Mouse (Mus musculus) heart, embryonic 10.5 days (tissue): ENCODE measurements around the gene Tst. TPM values are rescaled to one million over a fixed set of nuclear protein-coding genes. Genes with fewer than 3 reads are reported as not detected.

Experiments used
- DNase-seq: peaks from one replicate; pipeline ENCODE4 v3.0.0-alpha.2; 2017; ENCODE audit warnings: low spot score
- H3K27ac ChIP-seq: fragments of 300-500 bp; sonication (generic); 2 replicates; pipeline ENCODE4 v1.5.1; 2016; ENCODE audit warnings: mild to moderate bottlenecking
- H3K27me3 ChIP-seq: fragments of 300-500 bp; sonication (generic); 2 replicates; pipeline ENCODE4 v1.6.1; 2016; ENCODE audit warnings: mild to moderate bottlenecking; ENCODE audit not compliant: poor library complexity, insufficient read depth, severe bottlenecking
- H3K36me3 ChIP-seq: fragments of 300-500 bp; sonication (generic); 2 replicates; pipeline ENCODE4 v1.6.1; 2016; ENCODE audit warnings: mild to moderate bottlenecking, moderate library complexity
- H3K4me1 ChIP-seq: fragments of 300-500 bp; sonication (generic); 2 replicates; pipeline ENCODE4 v1.6.1; 2016; ENCODE audit warnings: mild to moderate bottlenecking
- H3K4me3 ChIP-seq: fragments of 300-500 bp; sonication (generic); 2 replicates; pipeline ENCODE4 v1.5.1; 2016; ENCODE audit warnings: mild to moderate bottlenecking, moderate library complexity
- H3K9me3 ChIP-seq: fragments of 300-500 bp; sonication (generic); 2 replicates; pipeline ENCODE4 v1.6.1; 2016; ENCODE audit warnings: mild to moderate bottlenecking, moderate library complexity
- WGBS: fragments of 180-500 bp; shearing (Covaris S2); methylation state at CpG from one replicate; pipeline ENCODE4 v1.1.7; 2016; 5-methylcytosine and 5-hydroxymethylcytosine counted together
- polyA plus RNA-seq: library from polyadenylated mRNA; unstranded; fragments of >200 nt; fragmentation: Nextera tagmentation; extraction: Ambion mirVana; gene quantifications from 2 replicates; pipeline ENCODE4 v1.2.1, GENCODE M21; 2016

Tst gene
- polyA plus RNA-seq, 1 experiment from 2014 or later: 25.6 TPM

DNA sequence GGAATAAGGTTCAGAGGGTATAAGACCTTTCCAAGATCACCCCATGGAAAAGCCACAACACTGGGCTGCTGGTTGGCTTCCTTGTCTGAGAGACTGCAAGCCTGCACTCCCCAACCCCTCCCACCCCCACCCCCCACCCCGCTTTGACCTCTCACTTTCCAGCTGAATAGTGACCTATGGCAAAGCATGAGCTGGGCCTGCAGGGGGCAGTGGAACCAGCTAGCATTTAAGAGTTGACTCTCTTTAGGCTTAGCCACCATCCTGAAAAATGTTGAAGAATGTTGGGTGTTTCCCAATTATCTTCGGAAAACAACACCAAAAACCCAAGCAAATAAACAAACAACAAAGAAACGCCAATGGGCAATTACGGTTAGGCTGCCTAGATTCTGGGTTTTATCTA, 19.5 kb upstream of the Tst start:
- Histone ChIP-seq H3K27me3 (peaks cover 46% of the 10 kb centered on the region), H3K36me3 (0 out of 2 replicates have a peak, but pooled peaks cover under 1% of the 10 kb centered on the region), H3K9me3 (no peaks in the 10 kb centered on the region), H3K4me3 (no peak overlapping the region), H3K27ac (no peak overlapping the region), H3K4me1 (peaks cover 30% of the 10 kb centered on the region)
- no peak for DNase-seq
- 59% methylated on average over 4 of the region's 4 CpGs for WGBS

GRCm38 (mm10) chr15:78424507-78424906, 18.8 kb upstream of the Tst start:
- no peak overlapping the region for H3K4me3 ChIP-seq
- no peaks in the 10 kb centered on the region for H3K36me3 ChIP-seq
- peaks cover 46% of the 10 kb centered on the region for H3K27me3 ChIP-seq
- H3K4me1 ChIP-seq: peaks cover 23% of the 10 kb centered on the region
- 13% methylated on average over 11 of the region's 11 CpGs for WGBS
- H3K27ac ChIP-seq: no peak overlapping the region
- no peak for DNase-seq
- H3K9me3 ChIP-seq: no peaks in the 10 kb centered on the region

DNA sequence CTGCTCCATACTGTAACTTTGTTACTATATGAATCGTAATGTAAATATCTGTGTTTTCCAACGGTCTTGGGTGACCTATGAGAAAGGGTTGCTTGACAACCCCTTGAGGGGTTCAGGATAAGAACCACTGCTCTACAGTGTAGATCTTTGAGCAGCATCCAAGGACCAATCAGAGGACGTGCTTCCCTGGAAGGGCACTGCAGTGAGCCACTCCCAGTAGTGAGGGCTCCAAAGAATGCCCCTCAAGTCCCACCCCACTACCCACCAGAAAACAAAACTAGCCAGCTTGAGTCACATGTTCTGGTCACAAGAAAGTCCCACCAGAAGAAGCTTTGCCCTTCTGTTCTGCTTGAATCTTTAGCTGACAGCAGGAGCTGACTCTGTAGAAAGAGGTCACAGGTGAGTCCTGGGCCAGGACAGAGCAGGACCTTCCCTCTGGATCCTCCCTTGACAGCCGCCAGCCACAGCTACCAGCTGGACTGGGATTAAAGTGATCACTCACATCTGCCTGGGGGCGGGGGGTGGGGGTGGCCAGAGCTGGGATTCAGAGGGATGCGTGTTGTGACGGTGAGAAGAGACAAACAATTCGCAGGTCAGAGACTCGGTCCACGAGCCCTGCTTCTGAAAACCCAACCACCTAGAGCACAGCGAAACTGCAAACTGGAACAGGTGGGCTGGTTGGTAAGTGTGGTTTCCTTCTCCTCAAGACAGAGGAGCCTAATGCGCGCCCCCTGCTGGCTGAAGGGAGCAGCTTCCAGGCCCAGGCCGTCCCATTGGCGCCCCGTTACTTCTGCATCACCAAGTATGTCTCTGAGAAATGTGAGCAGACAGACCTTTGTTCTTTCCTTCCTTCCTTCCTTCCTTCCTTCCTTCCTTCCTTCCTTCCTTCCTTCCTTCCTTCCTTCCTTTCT, 16.6 kb upstream of the Tst start:
- WGBS: 17% methylated on average over 16 of the region's 16 CpGs
- DNase-seq: peak; percentile 90
- 0 out of 2 replicates have a peak overlapping the region, but pooled peaks have one; percentile 15 for H3K4me3 ChIP-seq
- 0 out of 2 replicates have a peak overlapping the region, but pooled peaks have one; percentile 42 for H3K27ac ChIP-seq
- no peaks in the 10 kb centered on the region for H3K36me3 ChIP-seq
- H3K9me3 ChIP-seq: no peaks in the 10 kb centered on the region
- peaks cover 37% of the 10 kb centered on the region for H3K27me3 ChIP-seq
- peaks cover 7% of the 10 kb centered on the region for H3K4me1 ChIP-seq

GRCm38 (mm10) chr15:78420395-78420794, 14.7 kb upstream of the Tst start:
- peaks cover 32% of the 10 kb centered on the region for H3K27me3 ChIP-seq
- H3K36me3 ChIP-seq: no peaks in the 10 kb centered on the region
- H3K4me3 ChIP-seq: no peak overlapping the region
- peaks cover 12% of the 10 kb centered on the region for H3K4me1 ChIP-seq
- DNase-seq: no peak
- no peak overlapping the region for H3K27ac ChIP-seq
- H3K9me3 ChIP-seq: no peaks in the 10 kb centered on the region
- WGBS: 77% methylated on average over 13 of the region's 13 CpGs

DNA sequence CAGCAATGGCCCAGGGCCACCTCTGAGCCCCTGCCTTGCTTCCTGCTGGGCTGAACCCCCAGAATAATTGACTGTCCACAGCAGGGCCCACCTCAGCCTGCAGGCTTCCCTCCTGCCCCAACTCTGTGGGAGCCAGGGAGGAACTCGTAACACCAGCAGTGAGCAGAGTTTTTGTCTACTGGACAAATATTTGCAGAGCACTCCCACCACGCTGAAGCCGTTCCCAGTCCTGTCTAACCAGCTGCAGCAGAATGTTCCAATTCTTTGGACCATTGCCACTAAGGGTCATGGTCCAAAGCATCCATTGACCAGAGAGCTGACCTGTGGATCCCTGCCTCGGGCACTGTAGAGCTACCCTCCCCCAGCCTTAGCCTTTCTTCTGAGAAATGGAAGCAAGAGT, 11.2 kb upstream of the Tst start:
- Histone ChIP-seq H3K27ac (peak overlapping the region; percentile 23), H3K36me3 (no peaks in the 10 kb centered on the region), H3K4me1 (peaks cover 21% of the 10 kb centered on the region), H3K27me3 (peaks cover 15% of the 10 kb centered on the region), H3K9me3 (no peaks in the 10 kb centered on the region), H3K4me3 (no peak overlapping the region)
- DNase-seq: no peak
- WGBS: 52% methylated on average over 4 of the region's 4 CpGs

DNA sequence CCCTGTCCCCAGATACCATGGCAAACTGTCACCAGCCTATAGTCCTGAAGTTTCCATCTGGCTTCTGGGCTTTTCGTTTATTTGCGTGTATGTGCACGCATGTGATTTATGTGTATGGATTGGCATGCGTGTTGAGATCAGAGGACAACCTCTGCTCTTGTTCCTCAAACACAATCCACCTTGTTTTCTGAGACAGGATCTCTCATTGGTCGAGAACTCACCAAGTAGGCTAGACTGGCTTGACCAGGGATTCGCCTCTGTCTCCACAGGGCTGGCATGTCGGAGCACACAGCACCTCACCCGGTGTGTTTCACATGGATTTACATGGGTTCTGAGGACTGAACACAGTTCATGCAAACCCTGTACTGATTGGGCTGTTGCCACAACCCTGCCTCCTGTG, 8.4 kb upstream of the Tst start:
- DNase-seq: no peak
- Histone ChIP-seq H3K27ac (peak overlapping the region; percentile 69; the same call in 1 of the 2 replicates), H3K4me1 (peaks cover 33% of the 10 kb centered on the region), H3K4me3 (no peak overlapping the region), H3K27me3 (peaks cover 35% of the 10 kb centered on the region), H3K9me3 (no peaks in the 10 kb centered on the region), H3K36me3 (no peaks in the 10 kb centered on the region)
- 83% methylated on average over 8 of the region's 8 CpGs for WGBS

DNA sequence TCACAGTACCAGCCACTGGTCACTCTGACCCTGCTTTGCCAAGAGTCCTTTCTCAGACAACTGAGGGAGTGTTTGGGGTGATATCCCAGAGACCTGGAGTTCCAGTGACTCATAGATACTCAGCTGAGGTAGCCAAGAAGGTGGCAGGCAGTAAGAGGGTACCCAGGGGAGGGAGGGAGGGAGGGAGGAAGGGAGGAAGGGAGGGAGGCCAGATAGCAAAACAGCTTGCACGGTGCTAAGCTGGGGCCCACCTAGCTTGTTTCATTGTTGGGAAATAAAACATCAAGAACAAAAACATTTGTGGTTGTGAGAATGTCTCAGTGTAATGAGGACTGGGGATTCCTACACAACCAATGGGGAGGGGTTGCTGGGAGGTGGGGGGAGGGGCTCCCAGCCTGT, 8.0 kb upstream of the Tst start:
- H3K4me3 ChIP-seq: no peak overlapping the region
- no peaks in the 10 kb centered on the region for H3K36me3 ChIP-seq
- WGBS: 57% methylated on average over 1 of the region's 1 CpGs
- peaks cover 33% of the 10 kb centered on the region for H3K4me1 ChIP-seq
- no peak for DNase-seq
- peak overlapping the region; percentile 69; the same call in 1 of the 2 replicates for H3K27ac ChIP-seq
- H3K27me3 ChIP-seq: peaks cover 39% of the 10 kb centered on the region
- no peaks in the 10 kb centered on the region for H3K9me3 ChIP-seq

DNA sequence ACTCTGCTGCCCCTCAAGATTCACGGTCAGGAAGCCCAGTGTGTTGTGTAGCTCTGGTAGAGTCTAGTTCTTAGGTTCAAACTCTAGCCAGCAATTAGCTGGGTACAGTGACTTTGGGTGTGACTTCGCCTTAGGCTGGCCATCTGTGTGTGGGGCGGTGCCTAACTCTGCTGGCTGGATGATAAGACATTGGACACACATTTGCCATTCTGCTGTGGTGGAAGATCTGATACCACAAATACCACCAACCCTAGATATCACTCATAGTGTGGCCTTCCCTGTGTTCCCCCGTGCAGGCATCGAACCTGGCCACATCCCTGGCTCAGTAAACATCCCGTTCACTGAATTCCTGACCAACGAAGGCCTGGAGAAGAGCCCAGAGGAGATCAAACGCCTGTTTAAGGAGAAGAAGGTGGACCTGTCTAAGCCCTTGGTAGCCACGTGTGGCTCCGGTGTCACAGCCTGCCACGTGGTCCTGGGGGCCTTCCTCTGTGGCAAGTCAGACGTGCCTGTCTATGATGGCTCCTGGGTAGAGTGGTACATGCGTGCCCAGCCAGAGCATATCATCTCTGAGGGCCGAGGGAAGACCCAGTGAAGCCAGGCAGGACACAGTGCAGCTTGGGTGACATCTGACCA, 7.5 kb upstream of the Tst start:
- WGBS: 77% methylated on average over 14 of the region's 14 CpGs
- peak; percentile 89 for DNase-seq
- no peaks in the 10 kb centered on the region for H3K9me3 ChIP-seq
- H3K4me1 ChIP-seq: peaks cover 33% of the 10 kb centered on the region
- H3K27me3 ChIP-seq: peaks cover 45% of the 10 kb centered on the region
- no peak overlapping the region for H3K4me3 ChIP-seq
- no peaks in the 10 kb centered on the region for H3K36me3 ChIP-seq
- H3K27ac ChIP-seq: peak overlapping the region; percentile 69; the same call in 1 of the 2 replicates

GRCm38 (mm10) chr15:78409570-78410052, 3.9 kb upstream of the Tst start:
- peaks cover 52% of the 10 kb centered on the region for H3K4me1 ChIP-seq
- H3K27me3 ChIP-seq: peaks cover 58% of the 10 kb centered on the region
- no peak for DNase-seq
- 10% methylated on average over 12 of the region's 12 CpGs for WGBS
- H3K9me3 ChIP-seq: no peaks in the 10 kb centered on the region
- peak overlapping the region; percentile 42; the same call in 1 of the 2 replicates for H3K27ac ChIP-seq
- no peaks in the 10 kb centered on the region for H3K36me3 ChIP-seq
- H3K4me3 ChIP-seq: peak overlapping the region; percentile 57

DNA sequence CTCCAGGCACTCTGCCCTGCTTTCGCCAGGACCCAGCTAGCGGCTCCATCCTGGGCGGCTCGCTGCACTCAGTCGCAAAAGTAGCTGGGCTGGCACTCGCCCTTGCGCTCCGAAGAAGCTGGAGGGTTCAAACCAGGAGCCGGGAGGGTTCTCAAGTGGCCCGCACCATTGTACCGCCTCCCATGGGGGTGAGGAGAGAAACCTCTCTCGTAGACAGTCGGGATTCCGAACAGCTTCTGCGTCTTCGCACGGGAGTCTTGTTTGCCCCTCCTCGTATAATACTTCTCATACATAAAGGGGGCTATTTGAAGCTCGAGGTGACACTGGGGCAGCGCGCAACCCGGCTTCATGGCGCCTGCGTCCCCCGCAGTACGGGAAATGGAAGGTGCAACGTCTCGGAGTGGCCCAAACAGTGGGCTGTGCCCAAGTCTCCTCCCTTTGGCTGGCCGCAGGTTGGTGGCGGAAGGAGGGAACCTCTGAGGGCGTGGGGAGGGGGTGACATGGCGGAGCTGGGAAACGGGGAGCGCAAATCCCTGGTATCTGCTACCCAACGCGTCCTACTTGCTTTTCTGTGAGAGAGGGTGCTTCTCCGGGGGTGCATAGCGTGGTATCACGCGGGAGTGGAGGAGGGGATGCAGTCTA, 707 bp upstream of the Tst start, which contains the start of gene Mpst:
Gene Mpst, plus strand, starts transcription at position 124 of the 642 bp plus-strand sequence.
- Histone ChIP-seq H3K4me3 (peak within 1 kb of the TSS; percentile 80), H3K27me3 (peaks cover 49% of the 10 kb centered on the region), H3K4me1 (peaks cover 49% of the 10 kb centered on the region), H3K27ac (peak within 1 kb of the TSS; percentile 90), H3K9me3 (no peaks in the 10 kb centered on the region), H3K36me3 (no peaks in the 10 kb centered on the region)
- under 1% methylated on average over 40 of the region's 40 CpGs for WGBS
- DNase-seq: peak; percentile 95

DNA sequence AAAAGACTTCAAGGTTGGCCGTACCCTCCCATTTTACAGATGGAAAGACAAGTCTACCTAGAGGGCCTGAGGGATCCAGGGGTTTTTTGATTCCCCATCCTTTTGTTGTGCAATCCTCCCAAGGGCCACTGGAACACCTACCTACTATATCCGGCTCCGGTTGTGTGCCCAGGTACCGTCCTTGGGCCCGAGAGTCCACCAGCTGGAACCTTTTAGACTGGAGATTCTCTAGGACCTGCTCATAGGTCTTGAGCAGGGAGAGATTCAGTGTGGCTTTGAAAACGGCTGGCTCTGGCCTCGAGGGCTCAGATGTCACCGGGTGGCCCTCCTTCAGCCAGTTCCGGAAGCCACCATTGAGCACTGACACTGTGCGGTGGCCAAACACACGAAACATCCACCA, 609 bp downstream of the Tst start:
- H3K9me3 ChIP-seq: no peaks in the 10 kb centered on the region
- no peaks in the 10 kb centered on the region for H3K36me3 ChIP-seq
- H3K27ac ChIP-seq: peak overlapping the region; percentile 90; the same call in 1 of the 2 replicates
- no peak for DNase-seq
- peak overlapping the region; percentile 80 for H3K4me3 ChIP-seq
- peaks cover 36% of the 10 kb centered on the region for H3K27me3 ChIP-seq
- H3K4me1 ChIP-seq: peaks cover 44% of the 10 kb centered on the region
- WGBS: 52% methylated on average over 11 of the region's 11 CpGs

GRCm38 (mm10) chr15:78403896-78404295, 1.8 kb downstream of the Tst start:
- H3K36me3 ChIP-seq: no peaks in the 10 kb centered on the region
- no peaks in the 10 kb centered on the region for H3K9me3 ChIP-seq
- H3K27me3 ChIP-seq: peaks cover 24% of the 10 kb centered on the region
- H3K4me1 ChIP-seq: peaks cover 38% of the 10 kb centered on the region
- H3K27ac ChIP-seq: peak overlapping the region; percentile 67
- 75% methylated on average over 1 of the region's 1 CpGs for WGBS
- peak overlapping the region; percentile 16; the same call in 1 of the 2 replicates for H3K4me3 ChIP-seq
- no peak for DNase-seq
